Comparison of ENCODE assay signal across 8 mouse cellular contexts in genomic region chr5:113165481-113165880, GRCm38 (mm10). TPM values are rescaled to one million over a fixed set of nuclear protein-coding genes. Genes with fewer than 3 reads are reported as not detected.
DNase-seq lines count a peak whose midpoint lies in the region; ATAC-seq and TF ChIP-seq lines count a peak whose summit lies in the region.

No protein-coding gene starts in this region.

- H3K36me3 ChIP-seq in megakaryocyte, embryonic 14.5 days (replicated peaks; ENCODE audit: low read length), result no peaks in the 10 kb centered on the region
- no peaks in the 10 kb centered on the region for H3K36me3 ChIP-seq in intestine, postnatal 0 days (ENCODE audit: control insufficient read depth, insufficient read depth)
- H3K36me3 ChIP-seq in midbrain, embryonic 14.5 days (ENCODE audit: control insufficient read depth, insufficient read depth, low read length), result no peaks in the 10 kb centered on the region

- DNase-seq in cerebellum, adult 9-10 months, result peak; percentile 21
- DNase-seq in cerebellum, adult 11 months, result no peak
- peak; percentile 30 for DNase-seq in midbrain, embryonic 14.5 days
- no peak for DNase-seq in gastrocnemius, adult 18-20 months (ENCODE audit: low spot score)
- no peak for DNase-seq in frontal cortex, postnatal 25 days (ENCODE audit: low spot score in 2 of 2)

- no peak for TF ChIP-seq CTCF in intestine, postnatal 0 days (IDR thresholded peaks at IDR 0.05; ENCODE audit: low read depth)

- peaks cover 84% of the 10 kb centered on the region for H3K27me3 ChIP-seq in megakaryocyte, embryonic 14.5 days (replicated peaks)
- H3K27me3 ChIP-seq in intestine, postnatal 0 days (replicated peaks; ENCODE audit: control insufficient read depth, insufficient read depth, low read length), result no peaks in the 10 kb centered on the region
- no peaks in the 10 kb centered on the region for H3K27me3 ChIP-seq in midbrain, embryonic 14.5 days (ENCODE audit: control insufficient read depth, insufficient read depth, low read length)

- peak overlapping the region; percentile 51 for H3K4me2 ChIP-seq in intestine, postnatal 0 days (replicated peaks; ENCODE audit: low read depth)
- no peak overlapping the region for H3K4me2 ChIP-seq in midbrain, embryonic 14.5 days (ENCODE audit: low read length)

- peak overlapping the region; percentile 34; the same call in 1 of the 2 replicates for H3K9ac ChIP-seq in intestine, postnatal 0 days (ENCODE audit: low read depth, low read length)
- H3K9ac ChIP-seq in midbrain, embryonic 14.5 days (replicated peaks; ENCODE audit: low read length), result no peak overlapping the region

- H3K9me3 ChIP-seq in megakaryocyte, embryonic 14.5 days, result peaks cover 14% of the 10 kb centered on the region
- H3K9me3 ChIP-seq in intestine, postnatal 0 days (ENCODE audit: control insufficient read depth), result no peaks in the 10 kb centered on the region
- no peaks in the 10 kb centered on the region for H3K9me3 ChIP-seq in midbrain, embryonic 14.5 days (ENCODE audit: control insufficient read depth, low read length)

- ATAC-seq in megakaryocyte, adult 5-6 weeks (ENCODE audit: poor library complexity, severe bottlenecking), result no peak
- no peak for ATAC-seq in intestine, postnatal 0 days
- ATAC-seq in midbrain, embryonic 14.5 days (ENCODE audit: low FRiP score, low TSS enrichment), result no peak

- WGBS in intestine, postnatal 0 days, result 54% methylated on average over 11 of the region's 11 CpGs
- 37% methylated on average over 11 of the region's 11 CpGs for WGBS in midbrain, embryonic 14.5 days

- H3K27ac ChIP-seq in intestine, postnatal 0 days (ENCODE audit: low read depth, low read length), result peak overlapping the region; percentile 66
- H3K27ac ChIP-seq in midbrain, embryonic 14.5 days (replicated peaks; ENCODE audit: low read depth, low read length), result peak overlapping the region; percentile 45; the same call in 1 of the 2 replicates

- peak overlapping the region; percentile 88 for H3K4me3 ChIP-seq in megakaryocyte, embryonic 14.5 days (replicated peaks)
- H3K4me3 ChIP-seq in intestine, postnatal 0 days (ENCODE audit: low read depth, low read length), result no peak overlapping the region
- H3K4me3 ChIP-seq in midbrain, embryonic 14.5 days (replicated peaks; ENCODE audit: low read depth, low read length), result no peak overlapping the region

- H3K4me1 ChIP-seq in megakaryocyte, embryonic 14.5 days, result peaks cover 53% of the 10 kb centered on the region
- peaks cover 3% of the 10 kb centered on the region; the same call in 1 of the 2 replicates for H3K4me1 ChIP-seq in intestine, postnatal 0 days (replicated peaks; ENCODE audit: control insufficient read depth, insufficient read depth, low read length)
- H3K4me1 ChIP-seq in midbrain, embryonic 14.5 days (ENCODE audit: control insufficient read depth, insufficient read depth, low read length), result peaks cover 9% of the 10 kb centered on the region; the same call in 1 of the 2 replicates

RNA-seq across cellular contexts. Expression of gene 2900026A02Rik, which starts 55.6 kb away (rescaled TPM):
- polyA plus RNA-seq in megakaryocyte, embryonic 14.5 days (2012; ENCODE audit: insufficient read depth, low replicate concordance), result 1.5 and 1.7 TPM in 2 replicates
- total RNA-seq in megakaryocyte, adult 5-6 weeks (2015), result 0.11 and 0.30 TPM in 2 replicates
- 0.29 and 0.45 TPM in 2 replicates for total RNA-seq in megakaryocyte, adult 5-6 weeks (2017)
- polyA plus RNA-seq in intestine, postnatal 0 days (2015; fragmentation: Nextera tagmentation; extraction: Ambion mirVana), result 8.0 and 10.4 TPM in 2 replicates
- polyA plus RNA-seq in midbrain, embryonic 14.5 days (2014; fragmentation: Nextera tagmentation; extraction: Ambion mirVana), result 1.6 and 2.1 TPM in 2 replicates
- 10 to 100 TPM; 21.3 to 25.8 TPM for total RNA-seq in gastrocnemius, adult 18-20 months (2021)

Comparison
In these comparisons a context has a peak if more than half of its experiments do, and no peak if none do; other contexts are left out.
1. DNase-seq: peak in cerebellum, adult 9-10 months (single experiment) and midbrain, embryonic 14.5 days (single experiment); none in cerebellum, adult 11 months (single experiment), gastrocnemius, adult 18-20 months (single experiment) and frontal cortex, postnatal 25 days (0 of 2).